Comparison of ENCODE assay signal across 9 mouse cellular contexts in the genomic region with DNA sequence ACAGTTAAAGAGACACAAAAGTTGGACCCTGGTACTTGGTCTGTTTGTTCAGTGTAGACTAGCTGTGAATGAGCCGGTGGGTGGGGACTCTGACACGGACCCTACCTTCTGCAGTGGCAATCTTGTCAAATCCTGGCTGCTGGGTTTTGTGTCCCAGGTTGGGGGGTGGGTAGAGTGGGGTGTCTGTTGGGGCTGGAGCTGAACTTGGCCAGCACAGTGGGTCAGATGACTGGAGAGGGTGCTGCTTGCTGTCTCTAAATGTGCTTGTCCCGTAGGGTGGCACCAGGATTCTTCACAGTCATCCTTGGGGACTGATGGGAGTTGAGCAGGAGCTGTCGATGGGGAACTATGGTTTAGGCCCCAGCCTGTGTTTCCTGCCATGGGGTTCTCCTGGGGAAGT. TPM values are rescaled to one million over a fixed set of nuclear protein-coding genes. Genes with fewer than 3 reads are reported as not detected.
DNase-seq lines count a peak whose midpoint lies in the region; ATAC-seq and TF ChIP-seq lines count a peak whose summit lies in the region.
"Had no signal": no experiment of that assay in that cellular context is flagged by ENCODE, and none has a peak within 500 bp of the region (broad histone marks: within the 10 kb centered on the region; RNA-seq: fewer than 3 reads in every experiment).

No protein-coding gene starts in this region.

- no peak for TF ChIP-seq POLR2A in myocyte (IDR thresholded peaks at IDR 0.05; ENCODE audit: insufficient read length, low read depth)

- no peak for DNase-seq in lung, postnatal 25 days (ENCODE audit: low spot score)
- DNase-seq in frontal cortex, adult 2 months (ENCODE audit: extremely low spot score in 1 of 2, low spot score in 1 of 2): no peak
- no peak for DNase-seq in frontal cortex, postnatal 10 days (ENCODE audit: low spot score in 2 of 2)
- DNase-seq in left cerebral cortex, postnatal 14 days (ENCODE audit: low spot score in 2 of 2): no peak
- DNase-seq: kidney, postnatal 14 days had no signal

- ATAC-seq in lung, embryonic 15.5 days (ENCODE audit: borderline replicate concordance, extremely low read depth, low FRiP score, low TSS enrichment): no peak
- ATAC-seq in embryonic facial prominence, embryonic 13.5 days (ENCODE audit: insufficient number of reproducible peaks, insufficient read depth, low FRiP score, low TSS enrichment, low read depth): no peak
- no peak for ATAC-seq in hindbrain, embryonic 13.5 days (ENCODE audit: low FRiP score)

- peaks cover 82% of the 10 kb centered on the region for H3K4me1 ChIP-seq in lung, embryonic 15.5 days
- peaks cover 79% of the 10 kb centered on the region for H3K4me1 ChIP-seq in embryonic facial prominence, embryonic 13.5 days
- H3K4me1 ChIP-seq in hindbrain, embryonic 13.5 days (replicated peaks): peaks cover 80% of the 10 kb centered on the region

- H3K4me2 ChIP-seq in lung, embryonic 15.5 days: peak overlapping the region; percentile 92
- peak overlapping the region; percentile 86; the same call in 1 of the 2 replicates for H3K4me2 ChIP-seq in embryonic facial prominence, embryonic 13.5 days
- peak overlapping the region; percentile 91; the same call in 1 of the 2 replicates for H3K4me2 ChIP-seq in hindbrain, embryonic 13.5 days
- H3K4me2 ChIP-seq in myocyte (ENCODE audit: low read depth): peak overlapping the region; percentile 88

- H3ac ChIP-seq in myocyte (ENCODE audit: control insufficient read depth, insufficient read length): no peak overlapping the region

- no peak overlapping the region for H3K9ac ChIP-seq in lung, embryonic 15.5 days
- peak overlapping the region; percentile 76; the same call in 1 of the 2 replicates for H3K9ac ChIP-seq in embryonic facial prominence, embryonic 13.5 days
- peak overlapping the region; percentile 85; the same call in 1 of the 2 replicates for H3K9ac ChIP-seq in hindbrain, embryonic 13.5 days

- peak overlapping the region; percentile 63 for H3K4me3 ChIP-seq in lung, embryonic 15.5 days
- peak overlapping the region; percentile 79; the same call in 1 of the 2 replicates for H3K4me3 ChIP-seq in embryonic facial prominence, embryonic 13.5 days
- H3K4me3 ChIP-seq in hindbrain, embryonic 13.5 days: peak overlapping the region; percentile 75; the same call in 1 of the 2 replicates
- peak overlapping the region; percentile 63 for H3K4me3 ChIP-seq in myocyte

- 70% methylated on average over 4 of the region's 4 CpGs for WGBS in lung, embryonic 15.5 days
- WGBS in embryonic facial prominence, embryonic 13.5 days: 73% methylated on average over 4 of the region's 4 CpGs
- 80% methylated on average over 4 of the region's 4 CpGs for WGBS in hindbrain, embryonic 13.5 days

- no peak overlapping the region for H3K27ac ChIP-seq in lung, embryonic 15.5 days
- H3K27ac ChIP-seq in embryonic facial prominence, embryonic 13.5 days: no peak overlapping the region
- H3K27ac ChIP-seq in hindbrain, embryonic 13.5 days: no peak overlapping the region

- intact Hi-C loops in left cerebral cortex, postnatal 14 days (cut with DNase I): no loop called here

- no peaks in the 10 kb centered on the region for H3K36me3 ChIP-seq in lung, embryonic 15.5 days
- peaks cover 31% of the 10 kb centered on the region for H3K36me3 ChIP-seq in embryonic facial prominence, embryonic 13.5 days
- peaks cover 9% of the 10 kb centered on the region; the same call in 1 of the 2 replicates for H3K36me3 ChIP-seq in hindbrain, embryonic 13.5 days
- no peaks in the 10 kb centered on the region for H3K36me3 ChIP-seq in myocyte (ENCODE audit: control insufficient read depth, insufficient read depth)

- peaks cover 11% of the 10 kb centered on the region for H3K27me3 ChIP-seq in lung, embryonic 15.5 days
- H3K27me3 ChIP-seq in embryonic facial prominence, embryonic 13.5 days: peaks cover 15% of the 10 kb centered on the region
- H3K27me3 ChIP-seq in hindbrain, embryonic 13.5 days: peaks cover 24% of the 10 kb centered on the region
- no peaks in the 10 kb centered on the region for H3K27me3 ChIP-seq in myocyte (ENCODE audit: control insufficient read depth, insufficient read depth, insufficient read length)

- peaks cover 29% of the 10 kb centered on the region for H3K79me2 ChIP-seq in myocyte (ENCODE audit: control insufficient read depth, insufficient read depth)

- H3K9me3 ChIP-seq in lung, embryonic 15.5 days: no peaks in the 10 kb centered on the region
- no peaks in the 10 kb centered on the region for H3K9me3 ChIP-seq in embryonic facial prominence, embryonic 13.5 days
- no peaks in the 10 kb centered on the region for H3K9me3 ChIP-seq in hindbrain, embryonic 13.5 days

TF ChIP-seq in myocyte, 11 proteins besides CTCF, POLR2A, EP300 and RAD21:
- no peak for TF ChIP-seq MYOG (IDR thresholded peaks at IDR 0.05; ENCODE audit: control insufficient read depth in 1 of 3, insufficient read depth in 1 of 3, insufficient read length in 2 of 3, low read depth in 2 of 3)
- no peak for TF ChIP-seq REST (IDR thresholded peaks at IDR 0.05; ENCODE audit: insufficient read depth, insufficient read length)
- no peak for TF ChIP-seq TCF12 (IDR thresholded peaks at IDR 0.05; ENCODE audit: insufficient read depth, poor library complexity, severe bottlenecking)
- no peak for TF ChIP-seq SRF (IDR thresholded peaks at IDR 0.05; ENCODE audit: control insufficient read depth, insufficient read length, low read depth)
- no peak for TF ChIP-seq MYOD1 (IDR thresholded peaks at IDR 0.05; ENCODE audit: control insufficient read depth in 1 of 3, insufficient read length in 2 of 3, low read depth in 2 of 3)
- TF ChIP-seq POLR2AphosphoS2 (IDR thresholded peaks at IDR 0.05; ENCODE audit: insufficient read length, low read depth): no peak
- TF ChIP-seq USF1 (IDR thresholded peaks at IDR 0.05; ENCODE audit: low read depth): no peak
- no peak for TF ChIP-seq CEBPB (IDR thresholded peaks at IDR 0.05; ENCODE audit: insufficient read depth, poor library complexity, severe bottlenecking)
- no peak for TF ChIP-seq E2F4 (IDR thresholded peaks at IDR 0.05; ENCODE audit: insufficient read depth)
- no peak for TF ChIP-seq TCF3 (IDR thresholded peaks at IDR 0.05; ENCODE audit: insufficient read length, low read depth)
- no peak for TF ChIP-seq MAX (IDR thresholded peaks at IDR 0.05; ENCODE audit: low read depth)

RNA-seq across cellular contexts. Expression of a gene that starts 3.7 kb away (rescaled TPM):
- polyA plus RNA-seq in lung, embryonic 15.5 days (2015; fragmentation: Nextera tagmentation; extraction: Ambion mirVana): 32.0 and 33.3 TPM in 2 replicates
- 24.2 and 25.8 TPM in 2 replicates for polyA plus RNA-seq in embryonic facial prominence, embryonic 13.5 days (2015; fragmentation: Nextera tagmentation; extraction: Ambion mirVana)
- 20.6 and 22.1 TPM in 2 replicates for polyA plus RNA-seq in hindbrain, embryonic 13.5 days (2015; fragmentation: Nextera tagmentation; extraction: Ambion mirVana)
- polyA plus RNA-seq in myocyte (2012; fragmentation: generic; extraction: Trizol): 124 TPM
- 5.1 and 6.8 TPM in 2 replicates for polyA plus RNA-seq in frontal cortex, adult 2 months (2012; rRNA removed)
- 1 to 10 TPM; 3.1 to 3.7 TPM for total RNA-seq in left cerebral cortex, postnatal 14 days (2021)

RNA-seq across cellular contexts. Expression of a gene that starts 24.0 kb away (rescaled TPM):
- 122 and 123 TPM in 2 replicates for polyA plus RNA-seq in lung, embryonic 15.5 days (2015; fragmentation: Nextera tagmentation; extraction: Ambion mirVana)
- polyA plus RNA-seq in embryonic facial prominence, embryonic 13.5 days (2015; fragmentation: Nextera tagmentation; extraction: Ambion mirVana): 137 and 148 TPM in 2 replicates
- polyA plus RNA-seq in hindbrain, embryonic 13.5 days (2015; fragmentation: Nextera tagmentation; extraction: Ambion mirVana): 118 and 120 TPM in 2 replicates
- 68.4 TPM for polyA plus RNA-seq in myocyte (2012; fragmentation: generic; extraction: Trizol)
- polyA plus RNA-seq in frontal cortex, adult 2 months (2012; rRNA removed): 69.7 and 82.4 TPM in 2 replicates
- 10 to 100 TPM; 62.3 to 63.1 TPM for total RNA-seq in left cerebral cortex, postnatal 14 days (2021)

RNA-seq across cellular contexts. Expression of a gene that starts 46.5 kb away (rescaled TPM):
- polyA plus RNA-seq in lung, embryonic 15.5 days (2015; fragmentation: Nextera tagmentation; extraction: Ambion mirVana): 0.06 and 0.22 TPM in 2 replicates
- 2.8 and 3.9 TPM in 2 replicates for polyA plus RNA-seq in embryonic facial prominence, embryonic 13.5 days (2015; fragmentation: Nextera tagmentation; extraction: Ambion mirVana)
- 0.79 and 0.87 TPM in 2 replicates for polyA plus RNA-seq in hindbrain, embryonic 13.5 days (2015; fragmentation: Nextera tagmentation; extraction: Ambion mirVana)
- polyA plus RNA-seq in myocyte (2012; fragmentation: generic; extraction: Trizol): not detected
- 0.76 and 1.0 TPM in 2 replicates for polyA plus RNA-seq in frontal cortex, adult 2 months (2012; rRNA removed)
- total RNA-seq in left cerebral cortex, postnatal 14 days (2021): under 1 TPM; 0.23 to 0.44 TPM
